Mouse (Mus musculus): Measurements from ENCODE around the gene Lnpep. TPM values are rescaled to one million over a fixed set of nuclear protein-coding genes. Genes with fewer than 3 reads are reported as not detected.
"Not testable (repeated sequence)": the region's sequence is repeated elsewhere in the genome, so short reads cannot be mapped to it uniquely, and the experiment has no call there.

The Lnpep gene
- 10 to 100 TPM; 62.3 to 63.4 TPM for total RNA-seq (2021)

GRCm38 (mm10) chr17:17624957-17625586 is at the start of gene Lnpep:
TSS of gene Lnpep (minus strand) at chr17:17625050.
- intact Hi-C loops (cut with DNase I) = loop anchor here (5.0 kb wide), 2 partner anchors 38 to 233 kb away; no protein-coding TSS in a partner anchor
- DNase-seq (ENCODE audit: extremely low spot score in 1 of 2, low spot score in 2 of 2) = peak; percentile 92 to 94

- DNase-seq (ENCODE audit: extremely low spot score in 1 of 2, low spot score in 2 of 2) = no peak
- intact Hi-C loops (cut with DNase I) = loop anchor here (10.0 kb wide), 1 partner anchor 239 kb away; no protein-coding TSS in a partner anchor
Measured at GRCm38 (mm10) chr17:17655829-17656176, 31.0 kb upstream of the Lnpep start.

DNA sequence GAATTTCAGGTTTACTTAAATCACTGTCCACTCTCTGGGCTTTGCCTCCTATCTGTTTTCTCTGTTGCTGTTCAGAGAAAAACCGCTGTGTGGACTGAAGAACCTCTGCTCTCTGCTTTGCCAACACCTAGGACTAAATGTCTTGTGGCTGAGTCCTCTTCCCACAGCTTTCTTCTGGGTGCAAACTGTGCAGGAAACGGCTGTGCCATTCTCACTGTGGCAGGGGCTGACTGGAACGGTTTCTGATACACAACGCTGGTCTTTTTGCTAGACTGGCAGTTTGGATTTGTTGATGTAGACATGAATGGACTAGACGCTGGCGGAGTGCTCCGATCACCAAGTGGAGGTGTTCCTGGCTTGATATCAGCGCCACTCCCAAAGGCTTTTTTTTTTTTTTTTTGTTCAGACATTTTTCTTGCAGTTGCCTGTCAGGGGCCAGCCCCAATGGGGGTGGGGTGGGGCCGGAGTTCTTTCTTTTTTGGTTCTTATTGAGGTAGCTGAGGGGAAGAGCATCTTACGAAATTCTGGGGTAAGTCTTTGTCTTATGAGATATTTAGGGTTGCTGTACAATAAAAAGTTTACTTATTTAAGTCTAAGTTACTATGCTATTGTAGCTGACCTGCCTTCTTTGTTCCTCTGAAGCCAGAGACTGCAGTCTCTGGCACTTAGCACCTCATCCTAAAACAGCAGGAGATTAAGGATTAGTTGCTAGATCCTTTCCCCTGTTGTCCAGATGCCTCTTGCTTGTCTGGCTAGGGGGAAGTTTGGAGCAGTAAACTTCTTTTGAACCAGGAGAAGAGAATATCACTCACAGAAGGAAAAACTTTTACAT is 30.4 kb upstream of the Lnpep start:
- intact Hi-C loops (cut with DNase I) = loop anchor here (10.0 kb wide), 1 partner anchor 240 kb away; no protein-coding TSS in a partner anchor
- DNase-seq (ENCODE audit: extremely low spot score in 1 of 2, low spot score in 2 of 2) = no peak

DNA sequence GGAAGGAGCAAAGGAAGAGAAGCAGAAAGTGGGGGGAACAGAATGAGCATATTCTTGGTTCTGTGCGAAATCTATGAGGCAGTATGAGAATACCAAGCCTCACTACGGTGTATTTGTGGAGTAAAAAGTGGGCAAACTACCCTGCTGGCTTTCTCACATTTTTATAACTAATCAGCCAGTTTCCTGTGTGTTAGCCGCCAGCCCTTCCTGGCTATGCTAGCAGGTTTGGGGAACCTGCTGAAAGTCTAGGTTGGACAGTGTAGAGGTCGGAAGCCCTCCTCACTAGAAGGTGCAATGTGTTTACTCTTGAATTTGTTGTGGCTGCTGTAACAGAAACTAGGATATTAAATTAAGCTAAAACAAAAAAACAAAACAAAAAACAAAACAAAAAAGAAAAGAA is 27.7 kb upstream of the Lnpep start:
- intact Hi-C loops (cut with DNase I) = loop anchor here (10.0 kb wide), 1 partner anchor 242 kb away; no protein-coding TSS in a partner anchor
- DNase-seq (ENCODE audit: extremely low spot score in 1 of 2, low spot score in 2 of 2) = no peak

DNA sequence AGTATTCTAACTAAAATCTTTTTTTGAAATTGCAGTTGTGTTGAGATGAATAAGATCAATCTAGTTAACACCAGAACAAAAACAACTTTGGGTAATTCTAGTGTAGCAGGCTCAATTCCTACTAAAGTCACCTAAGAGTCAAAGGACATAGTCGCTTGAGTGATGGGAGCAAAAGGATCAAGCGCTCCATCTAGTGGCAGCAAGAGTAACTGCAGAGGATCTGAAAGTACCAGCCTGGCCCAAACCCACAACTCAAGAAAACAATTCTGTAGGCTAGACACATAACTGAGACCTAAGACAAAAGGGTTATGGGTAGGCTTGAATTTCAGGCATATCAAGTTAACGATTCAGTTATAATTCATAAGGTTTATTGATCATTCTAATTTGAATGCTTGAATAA is 20.9 kb upstream of the Lnpep start:
- no peak for DNase-seq (ENCODE audit: extremely low spot score in 1 of 2, low spot score in 2 of 2)

GRCm38 (mm10) chr17:17637387-17637786 is 12.5 kb upstream of the Lnpep start:
- intact Hi-C loops (cut with DNase I) = no loop called here
- DNase-seq (ENCODE audit: extremely low spot score in 1 of 2, low spot score in 2 of 2) = no peak

More for the DNA sequence above, 20.9 kb upstream of the Lnpep start:
- intact Hi-C loops (cut with DNase I) = loop anchor here (5.0 kb wide), 1 partner anchor 253 kb away; no protein-coding TSS in a partner anchor

- intact Hi-C loops (cut with DNase I) = no loop called here
- DNase-seq (ENCODE audit: extremely low spot score in 1 of 2, low spot score in 2 of 2) = no peak
Measured at GRCm38 (mm10) chr17:17636147-17636546, 11.3 kb upstream of the Lnpep start.

GRCm38 (mm10) chr17:17634033-17634432 is 9.2 kb upstream of the Lnpep start:
- intact Hi-C loops (cut with DNase I) = no loop called here
- no peak for DNase-seq (ENCODE audit: extremely low spot score in 1 of 2, low spot score in 2 of 2)

DNA sequence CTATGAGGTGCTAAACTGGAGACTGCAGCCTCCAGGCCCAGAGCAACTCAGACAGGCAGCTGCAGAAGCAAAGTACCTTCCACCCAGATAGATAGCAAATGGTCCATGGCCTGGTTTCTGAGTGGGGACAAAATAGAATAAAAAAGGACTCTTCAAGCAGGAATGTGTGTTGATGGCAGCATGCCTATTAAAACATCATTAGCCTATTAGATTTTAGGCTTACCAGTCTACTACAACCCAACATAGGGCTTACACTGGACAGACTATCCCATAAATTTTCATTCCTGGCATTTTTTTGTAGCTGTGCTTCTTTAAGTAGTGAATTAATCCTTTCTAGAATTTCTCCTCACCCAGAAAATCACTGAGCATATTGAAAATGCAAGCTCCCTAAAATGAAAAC is 7.1 kb upstream of the Lnpep start:
- intact Hi-C loops (cut with DNase I) = no loop called here
- no peak for DNase-seq (ENCODE audit: extremely low spot score in 1 of 2, low spot score in 2 of 2)

GRCm38 (mm10) chr17:17628237-17628879 is 3.5 kb upstream of the Lnpep start:
- DNase-seq (ENCODE audit: extremely low spot score in 1 of 2, low spot score in 2 of 2) = not testable (repeated sequence)
- intact Hi-C loops (cut with DNase I) = loop anchor here (5.0 kb wide), 1 partner anchor 236 kb away; no protein-coding TSS in a partner anchor

GRCm38 (mm10) chr17:17627558-17627957 is 2.7 kb upstream of the Lnpep start:
- intact Hi-C loops (cut with DNase I) = loop anchor here (5.0 kb wide), 1 partner anchor 235 kb away; no protein-coding TSS in a partner anchor

DNA sequence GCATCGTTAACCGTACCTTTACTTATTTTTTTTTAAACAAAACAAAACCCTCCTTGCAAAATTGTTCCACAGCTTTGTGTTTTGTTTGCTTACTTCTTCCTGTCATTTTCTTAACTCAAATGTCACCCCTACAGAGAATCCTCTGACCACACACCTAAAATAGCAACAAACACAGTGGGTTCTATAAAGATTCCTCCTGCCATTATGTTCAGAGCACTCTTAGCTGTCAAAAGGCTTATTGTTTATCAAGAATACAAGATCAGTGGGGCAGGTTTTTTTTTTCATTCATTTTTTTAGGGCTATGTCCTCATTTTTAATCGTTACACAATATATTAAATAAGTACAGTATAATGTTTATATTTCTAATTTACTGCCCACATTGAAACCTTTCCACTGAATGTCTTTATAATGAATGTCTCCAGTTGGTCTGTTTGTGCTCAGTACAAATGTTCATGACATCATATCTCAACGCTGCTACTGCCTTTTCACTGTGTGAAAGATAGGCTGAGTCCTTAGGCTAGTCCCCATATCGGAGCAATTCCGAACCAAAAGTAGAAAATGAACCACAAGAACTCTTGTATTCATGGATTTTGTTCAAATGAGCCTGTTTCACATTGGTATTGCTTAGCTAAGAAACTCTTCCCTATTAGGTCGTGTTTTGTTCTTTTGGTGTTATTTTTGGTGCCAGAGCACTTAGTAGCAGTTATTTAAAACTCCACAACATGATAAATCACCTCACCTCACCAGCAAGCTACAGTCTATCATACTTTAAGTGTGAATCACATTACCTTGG is 1.2 kb upstream of the Lnpep start:
- no peak for DNase-seq (ENCODE audit: extremely low spot score in 1 of 2, low spot score in 2 of 2)
- intact Hi-C loops (cut with DNase I) = loop anchor here (5.0 kb wide), 1 partner anchor 234 kb away; no protein-coding TSS in a partner anchor

More at GRCm38 (mm10) chr17:17627558-17627957, 2.7 kb upstream of the Lnpep start:
- no peak for DNase-seq (ENCODE audit: extremely low spot score in 1 of 2, low spot score in 2 of 2)

GRCm38 (mm10) chr17:17624421-17624956 is 361 bp downstream of the Lnpep start:
- intact Hi-C loops (cut with DNase I) = loop anchor here (5.0 kb wide), 1 partner anchor 37 kb away; no protein-coding TSS in a partner anchor
- peak; percentile 90 to 96 for DNase-seq (ENCODE audit: extremely low spot score in 1 of 2, low spot score in 2 of 2)

DNA sequence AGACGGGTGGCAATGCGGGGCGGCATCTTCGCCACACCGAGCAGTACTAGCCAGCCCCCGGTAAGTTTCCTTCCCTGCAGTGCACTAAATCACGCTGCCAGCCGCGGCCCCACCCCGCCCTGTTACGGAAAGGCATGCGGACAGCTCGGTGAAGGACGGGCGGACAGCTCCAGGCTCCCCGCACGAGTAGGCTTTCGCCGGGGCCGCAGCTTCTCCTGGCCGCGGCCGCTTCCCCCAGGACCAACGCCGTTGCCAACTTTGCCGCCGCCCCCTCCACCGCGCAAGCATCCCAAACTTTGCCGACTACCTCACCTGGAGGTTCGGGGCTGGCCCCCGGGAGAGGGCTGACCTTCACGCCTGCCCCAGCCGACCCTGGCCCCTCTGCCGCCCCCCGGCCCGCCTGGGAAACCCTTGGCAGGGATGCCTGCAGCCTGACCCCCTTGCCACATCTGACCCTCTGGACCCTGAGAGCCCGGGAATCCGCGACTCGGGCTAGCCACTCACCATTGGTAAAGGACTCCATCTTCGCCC is 895 bp downstream of the Lnpep start:
- intact Hi-C loops (cut with DNase I) = loop anchor here (5.0 kb wide), 1 partner anchor 37 kb away; no protein-coding TSS in a partner anchor
- peak; percentile 17 to 76 for DNase-seq (ENCODE audit: extremely low spot score in 1 of 2, low spot score in 2 of 2)

- DNase-seq (ENCODE audit: extremely low spot score in 1 of 2, low spot score in 2 of 2) = no peak
- intact Hi-C loops (cut with DNase I) = loop anchor here (5.0 kb wide), 1 partner anchor 36 kb away; no protein-coding TSS in a partner anchor
Measured at GRCm38 (mm10) chr17:17623221-17623889, 1.5 kb downstream of the Lnpep start.

- no peak for DNase-seq (ENCODE audit: extremely low spot score in 1 of 2, low spot score in 2 of 2)
- intact Hi-C loops (cut with DNase I) = loop anchor here (5.0 kb wide), 1 partner anchor 35 kb away; no protein-coding TSS in a partner anchor
Measured at GRCm38 (mm10) chr17:17622576-17622975, 2.3 kb downstream of the Lnpep start.

- intact Hi-C loops (cut with DNase I) = loop anchor here (5.0 kb wide), 1 partner anchor 34 kb away; no protein-coding TSS in a partner anchor
- no peak for DNase-seq (ENCODE audit: extremely low spot score in 1 of 2, low spot score in 2 of 2)
Measured at GRCm38 (mm10) chr17:17621586-17621985, 3.3 kb downstream of the Lnpep start.

Measured in left cerebral cortex, postnatal 10 days (tissue).